Mouse (Mus musculus): ENCODE data around the gene Fbxo42. TPM values are rescaled to one million over a fixed set of nuclear protein-coding genes. Genes with fewer than 3 reads are reported as not detected.

Gene Fbxo42
- polyA plus RNA-seq, 1 experiment = 9.1 TPM

GRCm38 (mm10) chr4:141233196-141233595 lies 85.5 kb downstream of the Fbxo42 start:
- H3K27me3 ChIP-seq (replicated peaks) = peaks cover 66% of the 10 kb centered on the region

GRCm38 (mm10) chr4:141235537-141236111 lies 87.9 kb downstream of the Fbxo42 start:
- Histone ChIP-seq H3K4me1 (peaks cover 19% of the 10 kb centered on the region), H3K4me3 (replicated peaks) (no peak overlapping the region), H3K36me3 (replicated peaks; ENCODE audit: low read length) (no peaks in the 10 kb centered on the region), H3K9me3 (no peaks in the 10 kb centered on the region), H3K27me3 (replicated peaks) (peaks cover 76% of the 10 kb centered on the region)
- TF ChIP-seq FLI1 (IDR thresholded peaks at IDR 0.05; ENCODE audit: low read length) (no peak), GATA1 (IDR thresholded peaks at IDR 0.05; ENCODE audit: borderline replicate concordance, low read length) (no peak)

More at GRCm38 (mm10) chr4:141233196-141233595, 85.5 kb downstream of the Fbxo42 start:
- Histone ChIP-seq H3K9me3 (peaks cover 6% of the 10 kb centered on the region), H3K36me3 (replicated peaks; ENCODE audit: low read length) (no peaks in the 10 kb centered on the region), H3K4me3 (replicated peaks) (no peak overlapping the region), H3K4me1 (peaks cover 5% of the 10 kb centered on the region)
- TF ChIP-seq FLI1 (IDR thresholded peaks at IDR 0.05; ENCODE audit: low read length) (no peak), GATA1 (IDR thresholded peaks at IDR 0.05; ENCODE audit: borderline replicate concordance, low read length) (no peak)

- Histone ChIP-seq H3K36me3 (replicated peaks; ENCODE audit: low read length) (no peaks in the 10 kb centered on the region), H3K4me1 (peaks cover 23% of the 10 kb centered on the region), H3K27me3 (replicated peaks) (peaks cover 78% of the 10 kb centered on the region), H3K9me3 (no peaks in the 10 kb centered on the region), H3K4me3 (replicated peaks) (peak overlapping the region; percentile 50)
- TF ChIP-seq FLI1 (IDR thresholded peaks at IDR 0.05; ENCODE audit: low read length) = no peak
- TF ChIP-seq GATA1 (IDR thresholded peaks at IDR 0.05; ENCODE audit: borderline replicate concordance, low read length) = no peak
Observed at GRCm38 (mm10) chr4:141236856-141237255, 89.1 kb downstream of the Fbxo42 start.

GRCm38 (mm10) chr4:141238492-141239387 lies 91.0 kb downstream of the Fbxo42 start:
- Histone ChIP-seq H3K9me3 (no peaks in the 10 kb centered on the region), H3K36me3 (replicated peaks; ENCODE audit: low read length) (no peaks in the 10 kb centered on the region), H3K4me3 (replicated peaks) (peak overlapping the region; percentile 90), H3K27me3 (replicated peaks) (peaks cover 81% of the 10 kb centered on the region), H3K4me1 (peaks cover 23% of the 10 kb centered on the region)
- TF ChIP-seq GATA1 (IDR thresholded peaks at IDR 0.05; ENCODE audit: borderline replicate concordance, low read length) = no peak
- no peak for TF ChIP-seq FLI1 (IDR thresholded peaks at IDR 0.05; ENCODE audit: low read length)

- peak within 1 kb of the TSS; percentile 90 for H3K4me3 ChIP-seq (replicated peaks)
- peaks cover 89% of the 10 kb centered on the region for H3K27me3 ChIP-seq (replicated peaks)
Observed at GRCm38 (mm10) chr4:141239388-141240125, 91.8 kb downstream of the Fbxo42 start, which contains the start of gene Arhgef19. Arhgef19 (plus strand) TSS chr4:141239499.

GRCm38 (mm10) chr4:141240617-141241016 lies 92.9 kb downstream of the Fbxo42 start:
- H3K9me3 ChIP-seq = no peaks in the 10 kb centered on the region
- no peak overlapping the region for H3K4me3 ChIP-seq (replicated peaks)
- peaks cover 93% of the 10 kb centered on the region for H3K27me3 ChIP-seq (replicated peaks)
- H3K4me1 ChIP-seq = peaks cover 23% of the 10 kb centered on the region
- TF ChIP-seq GATA1 (IDR thresholded peaks at IDR 0.05; ENCODE audit: borderline replicate concordance, low read length) = no peak
- no peaks in the 10 kb centered on the region for H3K36me3 ChIP-seq (replicated peaks; ENCODE audit: low read length)

More at GRCm38 (mm10) chr4:141239388-141240125, 91.8 kb downstream of the Fbxo42 start, which contains the start of gene Arhgef19:
- no peak for TF ChIP-seq GATA1 (IDR thresholded peaks at IDR 0.05; ENCODE audit: borderline replicate concordance, low read length)
- TF ChIP-seq FLI1 (IDR thresholded peaks at IDR 0.05; ENCODE audit: low read length) = no peak
- Histone ChIP-seq H3K9me3 (no peaks in the 10 kb centered on the region), H3K4me1 (peaks cover 23% of the 10 kb centered on the region), H3K36me3 (replicated peaks; ENCODE audit: low read length) (no peaks in the 10 kb centered on the region)

- Histone ChIP-seq H3K4me3 (replicated peaks) (no peak overlapping the region), H3K4me1 (peaks cover 23% of the 10 kb centered on the region), H3K27me3 (replicated peaks) (peaks cover 95% of the 10 kb centered on the region), H3K9me3 (no peaks in the 10 kb centered on the region), H3K36me3 (replicated peaks; ENCODE audit: low read length) (no peaks in the 10 kb centered on the region)
- TF ChIP-seq GATA1 (IDR thresholded peaks at IDR 0.05; ENCODE audit: borderline replicate concordance, low read length) (no peak), FLI1 (IDR thresholded peaks at IDR 0.05; ENCODE audit: low read length) (no peak)
Observed at GRCm38 (mm10) chr4:141241861-141242260, 94.1 kb downstream of the Fbxo42 start.

- TF ChIP-seq FLI1 (IDR thresholded peaks at IDR 0.05; ENCODE audit: low read length) (no peak), GATA1 (IDR thresholded peaks at IDR 0.05; ENCODE audit: borderline replicate concordance, low read length) (no peak)
- no peaks in the 10 kb centered on the region for H3K9me3 ChIP-seq
- peaks cover 97% of the 10 kb centered on the region for H3K27me3 ChIP-seq (replicated peaks)
- no peak overlapping the region for H3K4me3 ChIP-seq (replicated peaks)
- no peaks in the 10 kb centered on the region for H3K36me3 ChIP-seq (replicated peaks; ENCODE audit: low read length)
- peaks cover 30% of the 10 kb centered on the region for H3K4me1 ChIP-seq
Observed at GRCm38 (mm10) chr4:141242651-141243241, 95.0 kb downstream of the Fbxo42 start.

GRCm38 (mm10) chr4:141243636-141244035 lies 95.9 kb downstream of the Fbxo42 start:
- Histone ChIP-seq H3K36me3 (replicated peaks; ENCODE audit: low read length) (no peaks in the 10 kb centered on the region), H3K27me3 (replicated peaks) (peaks cover 99% of the 10 kb centered on the region), H3K4me3 (replicated peaks) (no peak overlapping the region), H3K4me1 (peaks cover 38% of the 10 kb centered on the region), H3K9me3 (no peaks in the 10 kb centered on the region)
- TF ChIP-seq FLI1 (IDR thresholded peaks at IDR 0.05; ENCODE audit: low read length) = no peak
- no peak for TF ChIP-seq GATA1 (IDR thresholded peaks at IDR 0.05; ENCODE audit: borderline replicate concordance, low read length)

Measured in megakaryocyte, embryonic 14.5 days (primary cell).